Mouse (Mus musculus) heart, adult 2 months (tissue): Measurements from ENCODE around the gene Hist3h2a.

Experiments used
- CTCF ChIP-seq: fragments of 200-600 bp; IDR thresholded peaks from 2 replicates; pipeline ENCODE4 v1.8.1; 2022; ENCODE audit warnings: antibody characterized with exemption, mild to moderate bottlenecking, moderate library complexity
- EP300 ChIP-seq: fragments of 200-500 bp; IDR thresholded peaks from 2 replicates; pipeline ENCODE4 v1.6.1; 2011; ENCODE audit warnings: low read depth, low read length, control low read depth; ENCODE audit not compliant: insufficient read depth
- POLR2A ChIP-seq: fragments of 200-500 bp; IDR thresholded peaks from 2 replicates; pipeline ENCODE4 v1.6.1; 2011; ENCODE audit warnings: mild to moderate bottlenecking, low read depth, low read length, control low read depth; ENCODE audit not compliant: insufficient read depth

- TF ChIP-seq CTCF (no peak), EP300 (no peak), POLR2A (0 out of 2 replicates have a peak, but pooled peaks have one; percentile 16)
Measured at GRCm38 (mm10) chr11:58979661-58980060, 25.2 kb downstream of the Hist3h2a start.
